Mouse (Mus musculus): ENCODE measurements at regions not wholly inside any gene's neighbourhood (a gene's known extent, or its start where the extent isn't known, plus 50 kb on each side); places are given as distances from the start of the nearest gene placed in this dataset.
"Not testable (repeated sequence)": the region's sequence is repeated elsewhere in the genome, so short reads cannot be mapped to it uniquely, and the experiment has no call there.

DNA sequence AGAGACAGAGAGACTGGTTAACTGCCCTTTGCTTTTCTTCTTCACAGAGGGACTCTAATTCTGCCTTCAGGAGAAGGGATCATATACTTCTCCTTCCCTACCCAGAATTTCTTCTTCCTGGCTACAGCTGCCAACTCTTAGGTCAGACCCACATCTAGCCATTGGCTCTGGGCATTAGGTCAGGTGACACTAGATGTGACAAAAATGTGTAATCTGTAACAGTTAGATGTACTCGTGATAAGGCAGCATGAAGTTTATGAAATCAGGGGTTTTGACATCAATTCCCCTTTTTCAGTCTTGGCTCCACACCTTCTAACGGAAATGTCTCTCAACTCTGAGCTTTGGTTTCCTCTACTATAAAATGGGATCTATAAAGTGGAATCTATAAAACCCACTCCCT, 428.4 kb downstream of the Bmper start:
- DNase-seq = no peak

DNA sequence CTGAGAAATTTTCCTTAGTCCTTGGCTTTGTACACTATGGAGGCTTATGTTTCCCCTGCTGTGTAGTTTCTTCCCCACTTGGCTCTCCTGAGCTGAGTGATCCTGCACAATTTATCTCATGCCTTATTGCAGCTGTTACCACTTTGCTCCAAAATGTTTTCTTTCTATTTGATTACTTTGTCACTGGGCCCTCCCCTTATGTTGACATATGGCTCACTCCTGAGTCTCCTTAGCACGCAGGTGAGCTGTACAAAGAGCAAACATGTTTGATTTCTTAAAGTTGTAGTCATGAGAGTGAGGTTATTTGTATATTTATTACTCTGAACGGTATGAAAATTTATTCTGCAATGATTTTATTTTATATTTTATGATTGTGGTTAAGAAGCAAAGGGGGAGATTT, 430.2 kb downstream of the Bmper start:
- no peak for DNase-seq

DNA sequence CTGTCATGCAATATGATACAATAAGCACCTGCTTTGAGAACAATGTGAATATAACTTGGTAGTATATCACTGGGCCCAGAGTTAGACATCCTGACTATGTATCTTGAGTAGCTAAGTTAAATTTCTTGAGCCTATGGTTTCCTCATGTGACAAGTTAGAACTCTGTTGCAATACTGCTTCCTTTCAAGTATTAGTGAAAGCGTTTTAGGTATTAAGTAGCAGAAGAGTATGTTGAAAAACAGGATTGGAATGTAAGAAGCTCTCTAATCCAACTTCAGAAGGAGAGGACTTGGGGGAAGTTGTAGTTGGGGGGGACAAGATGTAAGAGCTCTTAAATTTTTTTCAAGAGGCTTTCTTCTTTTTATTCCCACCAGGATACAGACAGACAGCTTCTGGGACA, 431.9 kb downstream of the Bmper start:
- DNase-seq = no peak

DNA sequence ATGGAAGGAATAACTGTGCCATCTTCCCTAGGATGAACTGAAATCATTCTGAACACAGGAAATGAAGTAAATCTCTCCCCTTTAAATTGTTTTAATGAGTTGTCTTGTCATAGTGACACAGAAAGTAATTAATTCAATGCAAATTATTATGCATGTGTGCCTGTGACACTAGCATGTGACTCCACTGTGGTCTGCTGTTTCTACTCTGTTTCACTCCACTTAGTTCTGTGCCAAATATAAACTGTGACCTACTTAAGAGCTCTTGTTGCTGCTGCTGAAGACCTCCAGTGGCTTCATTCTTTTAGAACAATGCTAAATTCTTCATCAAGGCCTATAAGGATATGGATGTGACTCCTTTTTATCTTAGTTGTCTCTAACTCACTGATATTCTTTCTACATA, 431.8 kb upstream of the Npsr1 start:
- DNase-seq = no peak

DNA sequence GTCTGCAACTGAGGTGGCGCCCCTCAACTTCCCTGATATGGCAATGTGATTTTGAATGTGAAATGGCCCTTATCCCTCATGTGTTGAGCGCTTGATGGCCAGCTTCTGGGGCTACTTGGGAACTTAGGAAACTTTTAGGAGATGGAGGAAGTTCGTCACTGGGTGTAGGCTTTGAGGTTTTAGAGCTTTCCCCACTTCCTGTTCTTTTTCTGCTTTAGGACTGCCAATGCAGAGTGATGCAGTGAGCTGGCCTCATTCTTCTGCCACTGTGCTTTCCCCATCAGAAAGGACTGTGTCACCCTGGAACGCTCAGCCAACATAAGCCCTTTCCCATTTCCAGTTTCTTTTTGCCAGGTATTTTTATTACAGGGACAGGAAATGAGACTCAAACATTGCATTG, 428.6 kb upstream of the Npsr1 start:
- DNase-seq = no peak

DNA sequence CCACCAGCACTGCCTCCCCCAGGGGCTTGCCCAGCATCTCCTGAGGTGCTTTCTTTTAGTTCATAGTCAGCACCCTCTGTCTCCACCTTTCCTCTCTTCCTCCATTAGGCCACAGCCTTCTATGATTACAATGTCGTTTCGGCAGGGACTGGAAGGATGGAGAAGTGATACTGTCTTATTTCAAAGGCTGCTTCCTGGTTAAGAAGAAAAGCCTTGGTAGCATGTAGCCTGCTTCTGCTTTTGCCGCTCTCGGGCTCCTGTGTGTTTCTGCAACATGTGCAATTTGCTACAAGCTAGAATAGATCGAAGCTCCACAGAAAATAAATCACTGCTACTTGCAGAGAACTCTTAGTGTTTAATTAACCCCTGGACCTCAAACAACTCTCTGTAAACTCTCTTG, 427.2 kb upstream of the Npsr1 start:
- no peak for DNase-seq

DNA sequence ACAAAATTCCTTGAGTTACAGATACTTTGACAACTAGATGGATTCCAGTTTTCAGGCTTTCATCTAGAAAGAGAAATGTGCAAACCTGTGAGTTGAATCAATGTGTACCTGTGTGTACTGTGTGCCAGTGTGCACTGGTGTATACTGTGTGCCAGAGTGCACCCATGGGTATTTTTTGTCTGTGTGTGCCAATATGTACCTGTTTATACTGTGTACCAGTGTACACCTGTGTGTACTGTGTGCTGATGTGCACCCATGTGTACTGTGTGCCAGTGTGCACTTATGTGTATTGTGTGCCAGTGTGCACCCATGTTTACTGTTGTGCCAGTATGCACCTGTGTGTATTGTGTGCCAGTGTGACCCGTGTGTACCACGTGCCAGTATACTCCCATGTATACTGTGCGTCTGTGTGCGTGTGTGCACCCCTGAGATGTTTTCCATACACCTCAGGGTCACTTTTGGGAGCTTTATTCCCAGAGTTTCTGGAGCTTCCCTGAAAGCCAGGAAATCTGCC, 424.4 kb upstream of the Npsr1 start:
- DNase-seq = no peak

DNA sequence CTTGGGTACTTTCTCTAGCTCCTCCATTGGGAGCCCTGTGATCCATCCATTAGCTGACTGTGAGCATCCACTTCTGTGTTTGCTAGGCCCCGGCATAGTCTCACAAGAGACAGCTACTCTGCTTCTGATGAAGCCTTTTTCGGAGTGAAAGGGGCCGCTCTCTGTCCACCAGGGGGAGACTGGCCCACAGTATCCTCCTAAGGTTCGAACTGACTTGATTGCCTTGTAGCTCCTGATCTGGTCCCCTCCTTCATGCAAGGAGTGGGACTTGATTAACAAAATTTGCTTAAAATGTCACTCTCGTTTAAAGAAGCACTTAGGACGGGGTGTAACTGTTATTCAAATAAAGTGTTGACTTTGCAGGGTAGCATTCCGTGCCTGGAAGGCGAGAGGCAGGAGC, 423.0 kb upstream of the Npsr1 start:
- no peak for DNase-seq

GRCm38 (mm10) chr9:23689456-23689855, 408.3 kb upstream of the Npsr1 start:
- no peak for DNase-seq

- no peak for DNase-seq
Measured at GRCm38 (mm10) chr9:23692768-23693441, 404.9 kb upstream of the Npsr1 start.

DNA sequence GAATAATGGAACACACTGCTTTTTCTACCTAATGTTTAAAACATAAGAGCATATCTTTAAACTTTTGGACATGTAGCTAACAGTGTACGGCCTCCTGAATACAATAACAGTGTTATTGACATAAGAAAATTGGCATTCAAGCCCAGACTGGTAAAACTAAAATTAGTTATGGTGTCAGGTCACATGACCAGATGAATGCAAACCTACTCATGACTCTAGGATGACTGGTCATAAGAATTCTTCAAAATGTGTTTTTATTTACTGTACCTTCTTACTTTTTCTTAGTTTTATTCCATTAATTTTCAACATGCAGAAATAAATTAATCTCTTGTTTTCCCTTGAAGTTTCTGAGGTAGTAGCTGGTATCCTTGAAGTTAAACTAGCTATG, 404.4 kb upstream of the Npsr1 start:
- no peak for DNase-seq

GRCm38 (mm10) chr9:23694481-23694880, 403.3 kb upstream of the Npsr1 start:
- no peak for DNase-seq

DNA sequence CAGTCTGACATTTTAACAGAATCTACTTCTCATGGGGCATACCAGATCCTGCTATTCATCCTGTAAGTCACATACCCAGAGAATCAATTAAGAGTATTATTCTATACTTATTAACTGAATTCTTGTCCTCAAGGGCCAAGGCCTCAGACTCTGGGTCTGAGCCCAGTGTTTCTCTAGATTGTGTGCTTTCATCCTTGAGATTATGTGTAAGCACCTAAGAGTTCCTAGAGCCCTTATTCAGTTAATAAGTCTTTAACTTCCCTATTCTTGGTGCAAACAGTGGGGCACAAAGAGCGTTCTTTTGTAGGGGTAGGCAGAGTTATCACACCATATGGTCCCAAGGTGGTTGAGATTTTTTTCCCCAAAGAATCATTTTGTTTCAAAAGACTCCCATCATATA, 397.2 kb upstream of the Npsr1 start:
- no peak for DNase-seq

- DNase-seq = not testable (repeated sequence)
Measured at GRCm38 (mm10) chr9:23717584-23717983, 380.2 kb upstream of the Npsr1 start.

- peak; percentile 6 for DNase-seq
Measured at GRCm38 (mm10) chr9:23728816-23729215, 369.0 kb upstream of the Npsr1 start.

- DNase-seq = peak; percentile 5
Measured at GRCm38 (mm10) chr9:23752478-23752877, 345.3 kb upstream of the Npsr1 start.

- no peak for DNase-seq
Measured at GRCm38 (mm10) chr9:23786660-23787059, 311.1 kb upstream of the Npsr1 start.

All from right cerebral cortex, postnatal 25 days (tissue).